In the genomic region with DNA sequence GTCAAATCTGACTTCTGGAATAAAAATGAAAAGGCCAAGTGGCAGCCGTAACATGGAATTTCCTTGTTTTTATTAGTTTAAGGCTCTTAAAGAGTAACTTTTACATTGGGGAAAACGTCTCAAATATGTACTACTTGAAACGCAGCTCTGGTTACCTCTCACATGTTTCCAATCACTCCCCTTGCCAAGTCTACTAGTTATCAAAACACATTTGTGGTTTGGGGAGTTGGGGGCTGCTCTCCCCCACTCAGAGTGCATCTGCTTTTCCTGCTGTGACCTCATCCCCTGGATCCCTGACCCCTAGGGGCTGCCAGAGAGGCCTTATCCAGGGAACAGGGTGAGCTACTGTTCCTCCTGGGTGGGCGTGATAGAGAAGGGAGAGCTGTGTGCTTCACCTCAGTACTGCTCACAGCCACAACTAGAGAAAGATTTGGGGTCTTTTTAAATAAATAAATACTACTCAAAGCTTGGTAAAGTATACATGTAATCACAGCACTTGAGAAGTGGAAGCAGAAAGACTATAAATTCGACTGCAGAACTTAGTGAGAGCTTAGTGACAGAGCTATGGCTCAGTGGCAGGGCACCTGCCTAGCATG, we compare ENCODE assay signal across 9 mouse cellular contexts.
DNase-seq lines count a peak whose midpoint lies in the region; ATAC-seq and TF ChIP-seq lines count a peak whose summit lies in the region.
"Had no signal": no experiment of that assay in that cellular context is flagged by ENCODE, and none has a peak within 500 bp of the region (broad histone marks: within the 10 kb centered on the region; RNA-seq: fewer than 3 reads in every experiment).

No protein-coding gene starts in this region.

- no peak overlapping the region for H3K4me3 ChIP-seq in left cerebral cortex, adult 2 months
- no peak overlapping the region for H3K4me3 ChIP-seq in macrophage (ENCODE audit: inconsistent target)
- no peak overlapping the region for H3K4me3 ChIP-seq in forebrain, embryonic 11.5 days (ENCODE audit: low read depth, low read length)

- no peak for ATAC-seq in forebrain, embryonic 11.5 days (replicated peaks; ENCODE audit: low FRiP score)

- no peak for TF ChIP-seq CTCF in left cerebral cortex, adult 2 months (IDR thresholded peaks at IDR 0.05)

- H3K27ac ChIP-seq in left cerebral cortex, adult 2 months = peak overlapping the region; percentile 19; the same call in 1 of the 2 replicates
- H3K27ac ChIP-seq in macrophage = peak overlapping the region; percentile 60; the same call in 1 of the 2 replicates
- no peak overlapping the region for H3K27ac ChIP-seq in forebrain, embryonic 11.5 days (ENCODE audit: low read depth, low read length)

- WGBS in macrophage (ENCODE audit: missing documents) = 79% methylated on average over 5 of the region's 5 CpGs
- 69% methylated on average over 5 of the region's 5 CpGs for WGBS in forebrain, embryonic 11.5 days

- peak; percentile 87 for DNase-seq in heart, adult 11 months
- no peak for DNase-seq in heart, adult 8-10 months (ENCODE audit: low spot score)
- DNase-seq in left cerebral cortex, adult 2 months (ENCODE audit: extremely low spot score in 1 of 2, low spot score in 2 of 2) = no peak
- DNase-seq in left cerebral cortex, postnatal 36 days (ENCODE audit: low spot score in 2 of 2) = no peak
- DNase-seq in embryo, embryonic 9.5 days (ENCODE audit: extremely low spot score) = peak; percentile 22
- DNase-seq in frontal cortex, postnatal 36 days (ENCODE audit: low spot score in 2 of 2) = no peak
- DNase-seq in forebrain, embryonic 11.5 days (ENCODE audit: low spot score) = no peak
- DNase-seq: kidney, adult 8-10 months had no signal

- H3K9me3 ChIP-seq in forebrain, embryonic 11.5 days (ENCODE audit: control insufficient read depth, low read length) = no peaks in the 10 kb centered on the region

- H3K4me1 ChIP-seq in forebrain, embryonic 11.5 days (replicated peaks; ENCODE audit: control insufficient read depth, insufficient read depth, low read length) = no peaks in the 10 kb centered on the region; the same call in 1 of the 2 replicates

- H3K27me3 ChIP-seq in forebrain, embryonic 11.5 days (ENCODE audit: control insufficient read depth, insufficient read depth, low read length) = no peaks in the 10 kb centered on the region

- peaks cover 99% of the 10 kb centered on the region for H3K79me2 ChIP-seq in macrophage (ENCODE audit: inconsistent target)

- H3K9ac ChIP-seq in forebrain, embryonic 11.5 days (ENCODE audit: low read length) = no peak overlapping the region

- H3K4me2 ChIP-seq in forebrain, embryonic 11.5 days (ENCODE audit: low read depth, low read length, severe bottlenecking) = no peak overlapping the region

- intact Hi-C loops in left cerebral cortex, adult 2 months (cut with DNase I) = no loop called here
- intact Hi-C loops in left cerebral cortex, postnatal 36 days (cut with DNase I) = no loop called here

- H3K36me3 ChIP-seq in macrophage (ENCODE audit: inconsistent target) = no peaks in the 10 kb centered on the region
- no peaks in the 10 kb centered on the region for H3K36me3 ChIP-seq in forebrain, embryonic 11.5 days (ENCODE audit: control insufficient read depth, insufficient read depth, low read length)

Comparison
In these comparisons a context has a peak if more than half of its experiments do, and no peak if none do; other contexts are left out.
1. DNase-seq: peak in heart, adult 11 months (single experiment) and embryo, embryonic 9.5 days (single experiment); none in heart, adult 8-10 months (single experiment), left cerebral cortex, adult 2 months (0 of 2), left cerebral cortex, postnatal 36 days (0 of 2), frontal cortex, postnatal 36 days (0 of 2) and forebrain, embryonic 11.5 days (single experiment).